Mouse (Mus musculus) forebrain, embryonic 11.5 days (tissue): Measurements from ENCODE around the gene Sidt1. TPM values are rescaled to one million over a fixed set of nuclear protein-coding genes. Genes with fewer than 3 reads are reported as not detected.

Experiments used
- ATAC-seq: fragments of 200-750 bp; cut with Nextera tagmentation; replicated peaks from 2 replicates; pipeline ENCODE4 v1.8.0; 2017; ENCODE audit warnings: moderate TSS enrichment; ENCODE audit not compliant: low FRiP score
- DNase-seq: peaks from one replicate; pipeline ENCODE4 v3.0.0-alpha.2; 2017; ENCODE audit warnings: low spot score
- H3K27ac ChIP-seq: fragments of 300-500 bp; sonication (generic); 2 replicates; pipeline ENCODE4 v1.5.1; 2014; ENCODE audit warnings: low read depth, low read length
- H3K27me3 ChIP-seq: fragments of 300-500 bp; sonication (generic); 2 replicates; pipeline ENCODE4 v1.6.1; 2014; ENCODE audit warnings: mild to moderate bottlenecking, low read length, mixed read lengths; ENCODE audit not compliant: control insufficient read depth, insufficient read depth
- H3K36me3 ChIP-seq: fragments of 300-500 bp; sonication (generic); 2 replicates; pipeline ENCODE4 v1.6.1; 2014; ENCODE audit warnings: mild to moderate bottlenecking, low read length, moderate library complexity, mixed read lengths; ENCODE audit not compliant: control insufficient read depth, insufficient read depth
- H3K4me1 ChIP-seq: fragments of 300-500 bp; sonication (generic); replicated peaks from 2 replicates; pipeline ENCODE4 v1.6.1; 2014; ENCODE audit warnings: low read length, mixed read lengths; ENCODE audit not compliant: control insufficient read depth, insufficient read depth
- H3K4me2 ChIP-seq: fragments of 300-500 bp; sonication (generic); 2 replicates; pipeline ENCODE4 v1.6.1; 2014; ENCODE audit warnings: low read depth, mild to moderate bottlenecking, low read length, moderate library complexity, mixed read lengths; ENCODE audit not compliant: severe bottlenecking
- H3K4me3 ChIP-seq: fragments of 300-500 bp; sonication (generic); 2 replicates; pipeline ENCODE4 v1.5.1; 2014; ENCODE audit warnings: low read depth, low read length
- H3K9ac ChIP-seq: fragments of 300-500 bp; sonication (generic); 2 replicates; pipeline ENCODE4 v1.6.1; 2014; ENCODE audit warnings: low read length
- H3K9me3 ChIP-seq: fragments of 300-500 bp; sonication (generic); 2 replicates; pipeline ENCODE4 v1.6.1; 2016; ENCODE audit warnings: low read length, mixed read lengths; ENCODE audit not compliant: control insufficient read depth
- WGBS: fragments of 180-500 bp; shearing (Covaris S2); extraction: QIAGEN DNeasy Blood & Tissue Kit; methylation state at CpG from one replicate; pipeline ENCODE4 v1.1.7; 2014; 5-methylcytosine and 5-hydroxymethylcytosine counted together
- polyA plus RNA-seq: library from polyadenylated mRNA; unstranded; fragments of >200 nt; fragmentation: Nextera tagmentation; extraction: Ambion mirVana; gene quantifications from 2 replicates; pipeline ENCODE4 v1.2.1, GENCODE M21; 2014

Sidt1 gene
- polyA plus RNA-seq, 1 experiment from 2014 or later: 0.13 TPM

DNA sequence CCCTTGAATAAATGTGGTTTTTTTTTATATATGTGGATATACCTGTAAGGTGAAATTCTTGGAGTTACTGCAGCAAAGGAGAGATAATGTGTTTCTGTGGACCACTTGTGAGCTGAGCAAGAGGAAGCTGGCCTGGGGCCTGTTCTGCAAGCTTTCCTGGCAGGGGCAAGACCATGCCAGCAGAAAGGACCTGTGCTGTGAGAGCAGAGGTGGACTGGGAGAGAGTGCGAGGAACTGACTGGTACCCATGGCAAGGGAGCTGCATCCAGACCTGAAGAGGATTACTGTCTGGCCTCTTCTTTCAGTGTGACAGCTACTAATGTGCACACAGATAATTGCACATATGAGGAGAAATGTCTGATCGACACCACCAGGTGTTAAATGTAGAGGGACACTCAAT, 142.0 kb downstream of the Sidt1 start:
- no peak for ATAC-seq
- no peak overlapping the region for H3K4me2 ChIP-seq
- no peaks in the 10 kb centered on the region for H3K27me3 ChIP-seq
- WGBS: 98% methylated on average over 2 of the region's 2 CpGs
- no peak overlapping the region for H3K27ac ChIP-seq
- H3K9ac ChIP-seq: no peak overlapping the region
- no peak for DNase-seq
- no peak overlapping the region for H3K4me3 ChIP-seq
- no peaks in the 10 kb centered on the region for H3K9me3 ChIP-seq
- H3K36me3 ChIP-seq: no peaks in the 10 kb centered on the region; the same call in 1 of the 2 replicates
- H3K4me1 ChIP-seq: no peaks in the 10 kb centered on the region

Other genes with a start within 250 kb of the Sidt1 start
- 61.3 and 65.7 TPM in 2 replicates for gene Atp6v1a, start 193.5 kb downstream of the Sidt1 start, polyA plus RNA-seq
- 111 and 116 TPM in 2 replicates for gene Naa50, start 193.4 kb downstream of the Sidt1 start, polyA plus RNA-seq
- gene Usf3, start 159.9 kb downstream of the Sidt1 start, polyA plus RNA-seq: 5.5 and 5.8 TPM in 2 replicates
- gene Spice1, start 13.9 kb upstream of the Sidt1 start, polyA plus RNA-seq: 42.8 and 45.7 TPM in 2 replicates
- 1.5 and 1.9 TPM in 2 replicates for gene Cfap44, start 61.6 kb upstream of the Sidt1 start, polyA plus RNA-seq
- gene Boc, start 225.7 kb upstream of the Sidt1 start, polyA plus RNA-seq: 35.6 and 35.9 TPM in 2 replicates